15 mouse cellular contexts compared by ENCODE assay signal in genomic region chr7:142001597-142002340, GRCm38 (mm10). TPM values are rescaled to one million over a fixed set of nuclear protein-coding genes. Genes with fewer than 3 reads are reported as not detected.
DNase-seq lines count a peak whose midpoint lies in the region; ATAC-seq and TF ChIP-seq lines count a peak whose summit lies in the region.
"Had no signal": no experiment of that assay in that cellular context is flagged by ENCODE, and none has a peak within 500 bp of the region (broad histone marks: within the 10 kb centered on the region; RNA-seq: fewer than 3 reads in every experiment).

No protein-coding gene starts in this region.

- no peaks in the 10 kb centered on the region for H3K79me2 ChIP-seq in heart, adult 2 months (replicated peaks; ENCODE audit: control insufficient read depth, insufficient read depth, low read length)

- H3K4me1 ChIP-seq in lung, embryonic 15.5 days = no peaks in the 10 kb centered on the region
- H3K4me1 ChIP-seq in lung, adult 2 months (ENCODE audit: control insufficient read depth, insufficient read depth, low read length) = no peaks in the 10 kb centered on the region
- H3K4me1 ChIP-seq in cortical plate, adult 2 months (ENCODE audit: control insufficient read depth, insufficient read depth, low read length) = peaks cover 1% of the 10 kb centered on the region; the same call in 1 of the 2 replicates
- H3K4me1 ChIP-seq in intestine, postnatal 0 days (replicated peaks; ENCODE audit: control insufficient read depth, insufficient read depth, low read length) = no peaks in the 10 kb centered on the region
- no peaks in the 10 kb centered on the region for H3K4me1 ChIP-seq in heart, adult 2 months (ENCODE audit: control insufficient read depth, insufficient read depth, low read length)
- H3K4me1 ChIP-seq: limb, embryonic 10.5 days had no signal

- no peak for TF ChIP-seq EP300 in heart, adult 2 months (IDR thresholded peaks at IDR 0.05; ENCODE audit: insufficient read depth, low read depth, low read length)

- no peaks in the 10 kb centered on the region for H3K27me3 ChIP-seq in lung, embryonic 15.5 days
- no peaks in the 10 kb centered on the region for H3K27me3 ChIP-seq in intestine, postnatal 0 days (replicated peaks; ENCODE audit: control insufficient read depth, insufficient read depth, low read length)
- H3K27me3 ChIP-seq in heart, adult 2 months (ENCODE audit: control insufficient read depth, insufficient read depth, low read length) = no peaks in the 10 kb centered on the region
- H3K27me3 ChIP-seq: heart, embryonic 13.5 days had no signal

- no peaks in the 10 kb centered on the region for H3K9me3 ChIP-seq in lung, embryonic 15.5 days
- no peaks in the 10 kb centered on the region for H3K9me3 ChIP-seq in intestine, postnatal 0 days (ENCODE audit: control insufficient read depth)
- H3K9me3 ChIP-seq: heart, embryonic 13.5 days; limb, embryonic 10.5 days had no signal

- no peak for TF ChIP-seq POLR2A in lung, adult 2 months (IDR thresholded peaks at IDR 0.05; ENCODE audit: borderline replicate concordance, extremely low read depth, low read depth, low read length)
- TF ChIP-seq POLR2A in cortical plate, adult 2 months (IDR thresholded peaks at IDR 0.05; ENCODE audit: extremely low read depth, insufficient read depth, low read length) = no peak
- no peak for TF ChIP-seq POLR2A in heart, adult 2 months (IDR thresholded peaks at IDR 0.05; ENCODE audit: insufficient read depth, low read depth, low read length)

- 71% methylated on average over 22 of the region's 22 CpGs for WGBS in lung, embryonic 15.5 days
- 76% methylated on average over 22 of the region's 22 CpGs for WGBS in lung, adult 2 months
- 84% methylated on average over 22 of the region's 22 CpGs for WGBS in intestine, postnatal 0 days
- 88% methylated on average over 22 of the region's 22 CpGs for WGBS in heart, adult 2 months

- H3K9ac ChIP-seq in lung, embryonic 15.5 days = no peak overlapping the region
- no peak overlapping the region for H3K9ac ChIP-seq in intestine, postnatal 0 days (ENCODE audit: low read depth, low read length)
- no peak overlapping the region for H3K9ac ChIP-seq in heart, adult 2 months (ENCODE audit: low read depth, low read length)
- H3K9ac ChIP-seq: heart, embryonic 13.5 days had no signal

- H3K27ac ChIP-seq in lung, embryonic 15.5 days = no peak overlapping the region
- H3K27ac ChIP-seq in cortical plate, adult 2 months (ENCODE audit: insufficient read depth, low read length) = peak overlapping the region; percentile 33; the same call in 1 of the 2 replicates
- H3K27ac ChIP-seq in intestine, postnatal 0 days (ENCODE audit: low read depth, low read length) = no peak overlapping the region
- H3K27ac ChIP-seq in heart, adult 2 months = no peak overlapping the region
- H3K27ac ChIP-seq: gastrocnemius, adult 2 months; heart, embryonic 13.5 days; limb, embryonic 10.5 days had no signal

- ATAC-seq in lung, embryonic 15.5 days (ENCODE audit: borderline replicate concordance, extremely low read depth, low FRiP score, low TSS enrichment) = peak; percentile 36; the same call in 1 of the 2 replicates
- ATAC-seq in intestine, postnatal 0 days = peak; percentile 41; the same call in 1 of the 2 replicates
- ATAC-seq: activated CD4-positive, CD25-positive, alpha-beta regulatory T cell, adult 4 months; inflammation-experienced regulatory T-cells, adult 6 months had no signal

- H3K4me2 ChIP-seq in lung, embryonic 15.5 days = no peak overlapping the region
- H3K4me2 ChIP-seq in intestine, postnatal 0 days (replicated peaks; ENCODE audit: low read depth) = no peak overlapping the region
- H3K4me2 ChIP-seq: heart, embryonic 13.5 days had no signal

- H3K36me3 ChIP-seq in lung, embryonic 15.5 days = no peaks in the 10 kb centered on the region
- H3K36me3 ChIP-seq in intestine, postnatal 0 days (ENCODE audit: control insufficient read depth, insufficient read depth) = peaks cover 9% of the 10 kb centered on the region; the same call in 1 of the 2 replicates
- H3K36me3 ChIP-seq in heart, adult 2 months (ENCODE audit: control insufficient read depth, insufficient read depth, low read length) = no peaks in the 10 kb centered on the region

- DNase-seq in adrenal gland, postnatal 36 days = peak; percentile 11 to 25
- no peak for DNase-seq in adrenal gland, postnatal 4 days (ENCODE audit: low spot score in 2 of 2)
- DNase-seq in lung, adult 2 months = no peak
- no peak for DNase-seq in heart, adult 2 months
- DNase-seq in thymus, postnatal 25 days = no peak
- DNase-seq: gastrocnemius, adult 2 months; spleen, adult 18-20 months had no signal

- intact Hi-C loops in heart, adult 2 months (cut with DNase I) = no loop called here

- H3K4me3 ChIP-seq in lung, embryonic 15.5 days = no peak overlapping the region
- no peak overlapping the region for H3K4me3 ChIP-seq in lung, adult 2 months (replicated peaks; ENCODE audit: extremely low read depth, low read depth, low read length)
- H3K4me3 ChIP-seq in cortical plate, adult 2 months (ENCODE audit: insufficient read depth, low read length) = no peak overlapping the region
- no peak overlapping the region for H3K4me3 ChIP-seq in intestine, postnatal 0 days (ENCODE audit: low read depth, low read length)
- H3K4me3 ChIP-seq in heart, adult 2 months = no peak overlapping the region
- H3K4me3 ChIP-seq: gastrocnemius, adult 2 months; heart, embryonic 13.5 days; limb, embryonic 10.5 days had no signal

- TF ChIP-seq CTCF in lung, adult 2 months (IDR thresholded peaks at IDR 0.05; ENCODE audit: insufficient read depth, low read length) = no peak
- TF ChIP-seq CTCF in cortical plate, adult 2 months (IDR thresholded peaks at IDR 0.05; ENCODE audit: extremely low read depth, insufficient read depth, low read length) = no peak
- TF ChIP-seq CTCF in intestine, postnatal 0 days (IDR thresholded peaks at IDR 0.05; ENCODE audit: low read depth) = no peak
- TF ChIP-seq CTCF in heart, adult 2 months (IDR thresholded peaks at IDR 0.05) = no peak

RNA-seq across cellular contexts. Expression of gene Brsk2, which starts 52.2 kb away (rescaled TPM):
- total RNA-seq in adrenal gland, postnatal 36 days (2021) = 1 to 10 TPM; 1.6 to 2.1 TPM
- total RNA-seq in adrenal gland, postnatal 4 days (2021) = 1 to 10 TPM; 7.0 to 7.3 TPM
- polyA plus RNA-seq in lung, embryonic 15.5 days (2015; fragmentation: Nextera tagmentation; extraction: Ambion mirVana) = 0.48 and 0.69 TPM in 2 replicates
- 0.31 and 0.41 TPM in 2 replicates for polyA plus RNA-seq in lung, adult 2 months (2012; rRNA removed)
- 179 and 188 TPM in 2 replicates for polyA plus RNA-seq in cortical plate, adult 2 months (2012; rRNA removed)
- 0.55 and 0.69 TPM in 2 replicates for polyA plus RNA-seq in intestine, postnatal 0 days (2015; fragmentation: Nextera tagmentation; extraction: Ambion mirVana)
- under 1 TPM; 0.07 to 0.18 TPM for total RNA-seq in heart, adult 2 months (2021)
- 0.20 and 0.23 TPM in 2 replicates for polyA plus RNA-seq in heart, adult 2 months (2012; rRNA removed)
- total RNA-seq: common myeloid progenitor, adult 5-6 weeks had no signal

RNA-seq across cellular contexts. Expression of gene Mob2, which starts 59.1 kb away (rescaled TPM):
- 10 to 100 TPM; 48.1 to 58.4 TPM for total RNA-seq in adrenal gland, postnatal 36 days (2021)
- total RNA-seq in adrenal gland, postnatal 4 days (2021) = 10 to 100 TPM; 50.1 to 52.1 TPM
- polyA plus RNA-seq in lung, embryonic 15.5 days (2015; fragmentation: Nextera tagmentation; extraction: Ambion mirVana) = 74.7 and 80.1 TPM in 2 replicates
- 40.6 and 54.0 TPM in 2 replicates for polyA plus RNA-seq in lung, adult 2 months (2012; rRNA removed)
- polyA plus RNA-seq in cortical plate, adult 2 months (2012; rRNA removed) = 49.3 and 50.7 TPM in 2 replicates
- polyA plus RNA-seq in intestine, postnatal 0 days (2015; fragmentation: Nextera tagmentation; extraction: Ambion mirVana) = 49.5 and 54.7 TPM in 2 replicates
- total RNA-seq in heart, adult 2 months (2021) = 10 to 100 TPM; 41.9 to 44.5 TPM
- polyA plus RNA-seq in heart, adult 2 months (2012; rRNA removed) = 44.8 and 58.9 TPM in 2 replicates

Comparison
In these comparisons a context has a peak if more than half of its experiments do, and no peak if none do; other contexts are left out.
1. DNase-seq: peak in adrenal gland, postnatal 36 days (2 of 2); none in adrenal gland, postnatal 4 days (0 of 2), lung, adult 2 months (single experiment), heart, adult 2 months (0 of 2) and thymus, postnatal 25 days (single experiment).
2. RNA of gene Brsk2, which starts 52.2 kb away (polyA plus RNA-seq): 179 to 188 TPM in cortical plate, adult 2 months; 0.48 to 0.69 TPM in lung, embryonic 15.5 days, 0.55 to 0.69 TPM in intestine, postnatal 0 days, 0.31 to 0.41 TPM in lung, adult 2 months and 0.20 to 0.23 TPM in heart, adult 2 months; every median in the first group is over 100 times any median in the second.